Mouse (Mus musculus): ENCODE measurements at regions not wholly inside any gene's neighbourhood (a gene's known extent, or its start where the extent isn't known, plus 50 kb on each side); places are given as distances from the start of the nearest gene placed in this dataset.

DNA sequence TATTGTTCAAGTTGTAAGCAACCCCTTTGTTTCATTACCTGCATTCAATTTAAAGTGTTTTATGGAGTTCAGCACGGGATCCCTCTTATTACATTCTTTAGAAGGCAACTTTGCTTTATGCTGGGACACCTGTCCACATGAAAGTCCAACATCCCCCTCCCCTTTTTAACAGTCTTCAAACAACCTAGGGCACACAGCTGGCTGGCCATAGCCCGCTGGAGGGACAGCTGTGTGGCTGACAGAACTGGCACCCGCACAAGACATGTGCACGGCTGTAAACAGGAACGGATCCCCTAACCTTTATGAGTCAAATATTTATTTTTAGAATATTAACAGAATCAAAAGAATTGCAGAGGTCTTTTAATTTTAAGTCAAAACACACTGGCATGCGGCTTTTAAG lies 230.1 kb downstream of the Gm5447 start:
- no peak overlapping the region for H3K4me3 ChIP-seq (replicated peaks)
- no peaks in the 10 kb centered on the region for H3K9me3 ChIP-seq
- H3K4me1 ChIP-seq = no peaks in the 10 kb centered on the region
- TF ChIP-seq FLI1 (IDR thresholded peaks at IDR 0.05; ENCODE audit: low read length) (no peak), GATA1 (IDR thresholded peaks at IDR 0.05; ENCODE audit: borderline replicate concordance, low read length) (no peak)
- H3K36me3 ChIP-seq (replicated peaks; ENCODE audit: low read length) = no peaks in the 10 kb centered on the region
- peaks cover 2% of the 10 kb centered on the region for H3K27me3 ChIP-seq (replicated peaks)

DNA sequence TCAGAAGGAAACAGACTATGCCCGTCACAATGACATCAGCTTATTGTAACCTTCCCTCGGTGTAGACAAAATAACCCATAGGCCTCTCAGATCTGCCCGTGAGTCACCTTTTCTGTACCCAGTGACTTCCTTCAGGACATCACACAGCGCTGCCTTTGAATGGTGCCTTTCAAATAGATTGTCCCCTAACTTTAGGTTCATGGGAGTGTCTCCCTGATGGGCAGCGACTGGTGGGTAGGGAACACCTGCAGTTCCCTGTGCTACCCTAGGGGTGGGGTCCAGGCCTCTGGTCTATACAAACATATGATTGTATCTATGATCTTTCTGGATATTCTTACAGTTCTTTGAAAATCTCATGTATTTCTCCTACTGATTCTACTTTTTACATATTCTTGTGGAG lies 232.4 kb downstream of the Gm5447 start:
- TF ChIP-seq GATA1 (IDR thresholded peaks at IDR 0.05; ENCODE audit: borderline replicate concordance, low read length) (no peak), FLI1 (IDR thresholded peaks at IDR 0.05; ENCODE audit: low read length) (no peak)

GRCm38 (mm10) chr13:31207709-31208108 lies 233.7 kb downstream of the Gm5447 start:
- Histone ChIP-seq H3K36me3 (replicated peaks; ENCODE audit: low read length) (no peaks in the 10 kb centered on the region), H3K27me3 (replicated peaks) (peaks cover 2% of the 10 kb centered on the region), H3K9me3 (no peaks in the 10 kb centered on the region), H3K4me1 (no peaks in the 10 kb centered on the region), H3K4me3 (replicated peaks) (no peak overlapping the region)
- TF ChIP-seq GATA1 (IDR thresholded peaks at IDR 0.05; ENCODE audit: borderline replicate concordance, low read length) (no peak), FLI1 (IDR thresholded peaks at IDR 0.05; ENCODE audit: low read length) (no peak)

More for the DNA sequence above, 232.4 kb downstream of the Gm5447 start:
- H3K36me3 ChIP-seq (replicated peaks; ENCODE audit: low read length) = no peaks in the 10 kb centered on the region
- H3K4me3 ChIP-seq (replicated peaks) = no peak overlapping the region
- H3K9me3 ChIP-seq = no peaks in the 10 kb centered on the region
- peaks cover 2% of the 10 kb centered on the region for H3K27me3 ChIP-seq (replicated peaks)
- no peaks in the 10 kb centered on the region for H3K4me1 ChIP-seq

GRCm38 (mm10) chr13:31223016-31223415 lies 249.0 kb downstream of the Gm5447 start:
- Histone ChIP-seq H3K27me3 (replicated peaks) (no peaks in the 10 kb centered on the region), H3K9me3 (no peaks in the 10 kb centered on the region), H3K36me3 (replicated peaks; ENCODE audit: low read length) (no peaks in the 10 kb centered on the region), H3K4me3 (replicated peaks) (no peak overlapping the region), H3K4me1 (no peaks in the 10 kb centered on the region)
- TF ChIP-seq GATA1 (IDR thresholded peaks at IDR 0.05; ENCODE audit: borderline replicate concordance, low read length) (no peak), FLI1 (IDR thresholded peaks at IDR 0.05; ENCODE audit: low read length) (no peak)

DNA sequence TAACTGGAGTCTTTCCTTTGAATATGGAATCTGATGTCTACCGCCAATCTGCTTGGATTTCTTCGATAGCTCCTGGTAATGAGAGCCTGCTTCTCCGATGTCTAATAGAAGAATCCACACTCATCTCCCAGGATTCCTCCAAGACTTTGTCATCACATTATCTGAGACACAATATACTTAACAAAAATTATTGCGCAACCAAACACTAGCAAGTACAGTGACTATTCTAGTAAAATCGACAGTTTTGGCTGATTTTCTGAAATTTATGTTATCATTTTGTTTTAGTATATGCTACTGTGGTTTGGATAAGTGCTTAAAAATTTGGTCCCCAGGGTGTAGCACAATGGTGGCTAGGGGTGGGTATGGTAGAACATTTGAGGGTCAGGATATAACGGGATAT lies 266.5 kb downstream of the Gm5447 start:
- TF ChIP-seq GATA1 (IDR thresholded peaks at IDR 0.05; ENCODE audit: borderline replicate concordance, low read length) (no peak), FLI1 (IDR thresholded peaks at IDR 0.05; ENCODE audit: low read length) (no peak)
- Histone ChIP-seq H3K4me3 (replicated peaks) (no peak overlapping the region), H3K9me3 (no peaks in the 10 kb centered on the region), H3K27me3 (replicated peaks) (no peaks in the 10 kb centered on the region), H3K36me3 (replicated peaks; ENCODE audit: low read length) (no peaks in the 10 kb centered on the region), H3K4me1 (no peaks in the 10 kb centered on the region)

DNA sequence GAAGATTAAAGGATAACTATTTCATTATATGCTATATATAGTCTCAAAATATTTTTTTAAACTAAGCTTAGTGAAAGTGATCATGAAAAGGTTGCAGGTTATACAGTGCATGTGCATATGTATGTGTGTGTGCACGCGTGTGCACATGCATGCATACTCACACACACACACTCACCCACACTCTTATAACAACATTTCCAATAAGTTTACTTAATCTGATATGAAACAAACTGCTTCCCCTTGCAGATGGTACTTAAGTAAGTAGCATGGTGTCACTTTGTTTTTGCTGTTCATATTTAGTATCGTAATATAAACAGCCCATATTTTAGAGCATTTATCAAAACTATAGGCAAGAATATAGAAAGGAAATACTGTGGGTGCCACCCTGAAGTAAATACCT lies 275.0 kb downstream of the Gm5447 start:
- no peaks in the 10 kb centered on the region for H3K27me3 ChIP-seq (replicated peaks)
- no peak overlapping the region for H3K4me3 ChIP-seq (replicated peaks)
- H3K9me3 ChIP-seq = no peaks in the 10 kb centered on the region
- no peak for TF ChIP-seq GATA1 (IDR thresholded peaks at IDR 0.05; ENCODE audit: borderline replicate concordance, low read length)
- no peak for TF ChIP-seq FLI1 (IDR thresholded peaks at IDR 0.05; ENCODE audit: low read length)
- no peaks in the 10 kb centered on the region for H3K4me1 ChIP-seq
- H3K36me3 ChIP-seq (replicated peaks; ENCODE audit: low read length) = no peaks in the 10 kb centered on the region

GRCm38 (mm10) chr13:31249525-31249924 lies 275.5 kb downstream of the Gm5447 start:
- Histone ChIP-seq H3K36me3 (replicated peaks; ENCODE audit: low read length) (no peaks in the 10 kb centered on the region), H3K4me1 (no peaks in the 10 kb centered on the region), H3K4me3 (replicated peaks) (no peak overlapping the region), H3K27me3 (replicated peaks) (no peaks in the 10 kb centered on the region), H3K9me3 (no peaks in the 10 kb centered on the region)
- TF ChIP-seq FLI1 (IDR thresholded peaks at IDR 0.05; ENCODE audit: low read length) (no peak), GATA1 (IDR thresholded peaks at IDR 0.05; ENCODE audit: borderline replicate concordance, low read length) (no peak)

DNA sequence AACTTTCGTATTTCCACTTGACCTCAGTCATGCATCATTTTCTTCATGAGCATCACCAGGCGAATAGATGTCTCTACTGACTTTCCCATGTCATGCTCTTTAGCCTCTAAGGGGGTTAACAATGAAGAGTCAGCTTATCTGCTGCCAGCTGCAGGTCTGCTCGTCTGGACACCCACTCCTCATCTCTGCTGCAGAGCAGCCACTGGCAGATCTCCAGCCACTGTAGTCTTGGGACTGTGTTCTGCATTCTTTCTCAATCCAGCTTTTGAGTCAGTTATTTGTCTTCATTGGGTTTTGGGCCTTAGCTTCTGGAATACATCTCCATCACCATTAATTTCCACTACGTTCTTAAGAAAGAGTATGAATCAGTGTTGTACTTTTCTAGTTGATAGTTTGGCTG lies 280.0 kb downstream of the Gm5447 start:
- TF ChIP-seq FLI1 (IDR thresholded peaks at IDR 0.05; ENCODE audit: low read length) = no peak
- no peak for TF ChIP-seq GATA1 (IDR thresholded peaks at IDR 0.05; ENCODE audit: borderline replicate concordance, low read length)
- Histone ChIP-seq H3K36me3 (replicated peaks; ENCODE audit: low read length) (no peaks in the 10 kb centered on the region), H3K4me3 (replicated peaks) (no peak overlapping the region), H3K9me3 (0 out of 2 replicates have a peak, but pooled peaks cover 3% of the 10 kb centered on the region), H3K4me1 (no peaks in the 10 kb centered on the region), H3K27me3 (replicated peaks) (no peaks in the 10 kb centered on the region)

- TF ChIP-seq FLI1 (IDR thresholded peaks at IDR 0.05; ENCODE audit: low read length) (no peak), GATA1 (IDR thresholded peaks at IDR 0.05; ENCODE audit: borderline replicate concordance, low read length) (no peak)
- Histone ChIP-seq H3K27me3 (replicated peaks) (no peaks in the 10 kb centered on the region), H3K9me3 (0 out of 2 replicates have a peak, but pooled peaks cover 3% of the 10 kb centered on the region), H3K4me3 (replicated peaks) (no peak overlapping the region), H3K36me3 (replicated peaks; ENCODE audit: low read length) (no peaks in the 10 kb centered on the region), H3K4me1 (no peaks in the 10 kb centered on the region)
Measured at GRCm38 (mm10) chr13:31254744-31255143, 280.7 kb downstream of the Gm5447 start.

DNA sequence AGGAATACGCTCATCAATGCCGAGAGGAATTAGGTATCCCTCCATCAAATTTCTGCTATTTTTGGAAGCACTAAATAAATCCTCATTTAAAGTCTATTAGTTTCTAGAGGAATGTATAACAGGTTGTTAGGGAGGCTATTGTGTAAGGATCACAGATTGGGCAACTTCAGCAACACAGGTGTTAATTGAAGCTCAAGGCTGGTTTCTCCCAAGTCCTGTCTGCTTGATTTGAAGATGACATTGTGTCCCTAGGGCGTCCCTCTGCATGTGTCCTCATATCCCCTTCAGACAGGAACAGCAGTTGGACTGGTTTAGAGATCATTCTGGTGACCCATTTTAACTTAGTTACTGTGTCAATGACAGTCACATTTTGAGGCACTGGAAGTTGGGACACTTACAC lies 281.5 kb downstream of the Gm5447 start:
- Histone ChIP-seq H3K36me3 (replicated peaks; ENCODE audit: low read length) (no peaks in the 10 kb centered on the region), H3K4me1 (no peaks in the 10 kb centered on the region), H3K4me3 (replicated peaks) (no peak overlapping the region), H3K9me3 (0 out of 2 replicates have a peak, but pooled peaks cover 3% of the 10 kb centered on the region), H3K27me3 (replicated peaks) (no peaks in the 10 kb centered on the region)
- TF ChIP-seq GATA1 (IDR thresholded peaks at IDR 0.05; ENCODE audit: borderline replicate concordance, low read length) (no peak), FLI1 (IDR thresholded peaks at IDR 0.05; ENCODE audit: low read length) (no peak)

- H3K4me3 ChIP-seq (replicated peaks) = no peak overlapping the region
- TF ChIP-seq GATA1 (IDR thresholded peaks at IDR 0.05; ENCODE audit: borderline replicate concordance, low read length) = no peak
- TF ChIP-seq FLI1 (IDR thresholded peaks at IDR 0.05; ENCODE audit: low read length) = no peak
- no peaks in the 10 kb centered on the region for H3K4me1 ChIP-seq
- H3K27me3 ChIP-seq (replicated peaks) = no peaks in the 10 kb centered on the region
- no peaks in the 10 kb centered on the region for H3K36me3 ChIP-seq (replicated peaks; ENCODE audit: low read length)
- no peaks in the 10 kb centered on the region for H3K9me3 ChIP-seq
Measured at GRCm38 (mm10) chr13:31267865-31268264, 288.1 kb upstream of the Foxq1 start.
